Mouse (Mus musculus): ENCODE measurements around the gene Ccser1. TPM values are rescaled to one million over a fixed set of nuclear protein-coding genes. Genes with fewer than 3 reads are reported as not detected.

Ccser1 gene
- polyA plus RNA-seq, 1 experiment from 2014 or later, result 17.0 TPM

DNA sequence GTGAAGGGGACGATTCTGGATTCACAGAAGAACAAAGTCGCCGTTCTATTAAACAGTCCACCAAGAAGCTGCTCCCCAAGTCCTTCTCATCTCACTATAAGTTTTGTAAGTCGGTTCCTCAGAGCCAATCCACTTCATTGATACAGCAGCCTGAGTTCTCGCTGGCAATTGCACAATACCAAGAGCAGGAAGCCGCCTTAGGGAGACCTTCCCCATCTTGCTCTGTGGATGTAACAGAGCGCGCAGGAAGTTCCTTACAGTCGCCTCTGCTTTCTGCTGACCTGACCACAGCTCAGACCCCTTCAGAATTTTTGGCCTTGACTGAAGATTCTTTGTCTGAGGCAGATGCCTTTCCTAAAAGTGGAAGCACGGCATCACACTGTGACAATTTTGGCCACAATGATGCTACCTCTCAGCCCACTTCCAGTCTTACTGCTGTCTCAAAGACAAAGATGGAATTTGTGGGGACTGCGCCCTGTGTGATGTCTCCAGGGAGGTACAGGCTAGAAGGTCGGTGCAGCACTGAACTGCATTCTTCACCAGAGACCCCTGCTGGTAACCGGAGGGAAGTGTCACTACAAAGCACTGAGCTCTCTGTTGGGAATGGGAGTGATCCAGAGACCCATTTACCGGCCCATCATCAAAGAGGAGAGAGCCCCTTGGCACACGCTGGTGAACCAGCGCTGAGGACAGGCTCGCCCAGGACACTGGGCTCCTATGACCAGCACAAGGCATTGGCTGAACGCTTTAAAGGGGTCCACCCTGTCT lies 131.4 kb downstream of the Ccser1 start:
- Histone ChIP-seq H3K9me3 (replicated peaks) (no peaks in the 10 kb centered on the region), H3K36me3 (peaks cover 10% of the 10 kb centered on the region), H3K27ac (no peak overlapping the region), H3K27me3 (no peaks in the 10 kb centered on the region), H3K4me3 (replicated peaks) (no peak overlapping the region), H3K9ac (no peak overlapping the region), H3K4me2 (no peak overlapping the region), H3K4me1 (no peaks in the 10 kb centered on the region)
- ATAC-seq (replicated peaks; ENCODE audit: low FRiP score), result peak; percentile 56; the same call in 1 of the 2 replicates
- 86% methylated on average over 18 of the region's 18 CpGs for WGBS

DNA sequence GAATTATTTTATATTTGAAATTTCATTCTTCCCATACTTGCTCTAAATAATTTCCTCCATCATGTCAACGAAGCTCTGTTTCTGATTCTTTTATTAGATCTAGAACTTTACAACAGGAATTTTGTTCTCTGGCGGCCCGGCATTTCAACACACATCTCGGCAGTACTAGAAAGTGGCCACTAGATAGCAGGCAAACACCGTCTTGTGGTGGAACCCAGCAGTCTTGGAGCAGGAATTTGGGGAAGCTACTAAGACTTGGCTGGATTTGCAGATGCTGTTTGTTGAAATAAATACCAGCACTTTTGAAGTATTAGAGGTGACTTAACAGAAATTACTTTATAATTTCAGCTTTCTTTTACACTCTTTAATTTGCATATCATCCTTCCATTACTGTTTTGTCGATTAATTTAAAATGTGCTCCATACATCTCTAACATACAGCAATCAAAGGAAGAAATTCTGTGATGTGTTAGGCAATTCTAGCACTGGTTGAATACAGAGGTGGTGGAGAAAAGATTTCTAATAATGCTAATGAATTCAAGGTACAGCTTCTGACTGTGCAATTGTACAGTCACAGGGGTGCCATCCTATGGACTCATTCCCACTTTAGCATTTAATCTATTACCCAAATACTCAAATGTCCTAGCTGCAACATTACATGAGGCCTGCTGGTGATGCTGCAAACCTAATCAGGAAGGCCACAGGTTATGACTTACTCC lies 135.9 kb downstream of the Ccser1 start:
- no peak overlapping the region for H3K9ac ChIP-seq
- H3K9me3 ChIP-seq (replicated peaks), result no peaks in the 10 kb centered on the region
- WGBS, result 24% methylated on average over 6 of the region's 6 CpGs
- H3K27ac ChIP-seq, result no peak overlapping the region
- 0 out of 2 replicates have a peak, but pooled peaks have one; percentile 67 for ATAC-seq (replicated peaks; ENCODE audit: low FRiP score)
- no peak overlapping the region for H3K4me2 ChIP-seq
- H3K4me3 ChIP-seq (replicated peaks), result no peak overlapping the region
- H3K27me3 ChIP-seq, result no peaks in the 10 kb centered on the region
- no peaks in the 10 kb centered on the region for H3K4me1 ChIP-seq
- H3K36me3 ChIP-seq, result peaks cover 9% of the 10 kb centered on the region

DNA sequence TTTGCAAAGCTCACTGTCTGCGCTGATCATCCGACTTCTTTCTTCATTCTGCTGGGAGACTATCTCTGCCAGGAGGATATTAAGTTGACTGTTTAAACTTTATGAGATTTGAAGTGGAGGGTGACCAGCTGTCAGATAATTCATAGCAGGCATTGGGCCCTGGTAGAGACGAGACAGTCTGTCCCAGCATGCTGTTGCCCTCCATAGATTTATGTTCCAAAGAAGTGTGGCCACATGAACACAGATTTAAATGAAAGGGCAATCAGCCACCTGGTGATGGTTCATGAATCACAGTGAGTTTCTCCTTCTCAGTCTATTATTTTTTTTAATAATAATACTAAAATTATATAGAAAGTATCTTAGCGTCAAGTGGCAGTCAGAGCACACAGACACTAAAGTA lies 140.7 kb downstream of the Ccser1 start:
- H3K4me3 ChIP-seq (replicated peaks), result no peak overlapping the region
- H3K4me1 ChIP-seq, result no peaks in the 10 kb centered on the region
- no peak overlapping the region for H3K9ac ChIP-seq
- H3K4me2 ChIP-seq, result no peak overlapping the region
- H3K36me3 ChIP-seq, result no peaks in the 10 kb centered on the region
- no peaks in the 10 kb centered on the region for H3K9me3 ChIP-seq (replicated peaks)
- no peak overlapping the region for H3K27ac ChIP-seq
- no peak for ATAC-seq (replicated peaks; ENCODE audit: low FRiP score)
- no peaks in the 10 kb centered on the region for H3K27me3 ChIP-seq
- 56% methylated on average over 4 of the region's 4 CpGs for WGBS

DNA sequence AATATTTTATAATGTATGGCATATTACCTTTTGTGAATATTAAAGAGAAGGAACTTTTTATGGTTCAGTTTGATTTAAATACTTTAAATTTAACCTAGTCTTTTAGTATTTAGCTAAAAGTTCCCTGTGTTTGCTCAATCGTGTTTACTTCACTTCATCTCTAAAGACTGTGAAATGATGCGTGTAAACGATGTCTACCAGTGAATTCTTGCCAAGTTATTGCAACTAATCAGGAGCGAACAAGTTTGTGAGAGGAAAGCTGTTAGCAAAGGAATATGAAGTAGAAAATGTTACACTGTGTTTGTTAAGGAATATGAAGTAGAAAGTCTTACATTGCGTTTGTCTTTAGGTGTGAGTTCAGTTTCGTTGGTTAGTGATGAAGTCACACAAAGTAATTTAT lies 142.2 kb downstream of the Ccser1 start:
- H3K4me3 ChIP-seq (replicated peaks), result no peak overlapping the region

DNA sequence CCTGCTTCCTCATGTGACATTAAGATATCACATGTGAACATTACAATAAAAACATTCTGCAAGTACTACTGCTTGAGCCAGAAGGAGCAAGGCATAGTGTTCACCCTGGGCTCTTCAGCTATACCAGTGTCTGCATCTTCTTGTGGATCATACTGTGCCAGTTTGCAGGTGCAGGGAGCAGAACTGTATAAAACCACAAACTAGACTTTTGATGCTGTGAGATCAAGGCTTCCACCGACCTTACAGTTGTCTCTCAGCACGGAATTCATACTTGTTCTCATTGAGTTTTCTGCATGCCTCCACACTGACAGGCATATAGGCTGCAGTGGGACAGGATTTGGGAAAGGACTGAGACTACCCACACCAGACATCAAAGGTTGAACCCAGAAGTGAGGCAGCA lies 146.0 kb downstream of the Ccser1 start:
- WGBS, result 89% methylated on average over 2 of the region's 2 CpGs
- H3K4me3 ChIP-seq (replicated peaks), result no peak overlapping the region
- no peaks in the 10 kb centered on the region for H3K4me1 ChIP-seq
- ATAC-seq (replicated peaks; ENCODE audit: low FRiP score), result no peak
- H3K9me3 ChIP-seq (replicated peaks), result no peaks in the 10 kb centered on the region
- no peaks in the 10 kb centered on the region for H3K36me3 ChIP-seq
- no peak overlapping the region for H3K27ac ChIP-seq
- H3K27me3 ChIP-seq, result no peaks in the 10 kb centered on the region
- H3K9ac ChIP-seq, result no peak overlapping the region
- no peak overlapping the region for H3K4me2 ChIP-seq

More for the DNA sequence above, 142.2 kb downstream of the Ccser1 start:
- H3K4me1 ChIP-seq, result no peaks in the 10 kb centered on the region
- H3K9me3 ChIP-seq (replicated peaks), result no peaks in the 10 kb centered on the region
- no peak overlapping the region for H3K4me2 ChIP-seq
- no peaks in the 10 kb centered on the region for H3K27me3 ChIP-seq
- no peaks in the 10 kb centered on the region for H3K36me3 ChIP-seq
- no peak for ATAC-seq (replicated peaks; ENCODE audit: low FRiP score)
- no peak overlapping the region for H3K27ac ChIP-seq
- WGBS, result 81% methylated on average over 6 of the region's 6 CpGs
- H3K9ac ChIP-seq, result no peak overlapping the region

DNA sequence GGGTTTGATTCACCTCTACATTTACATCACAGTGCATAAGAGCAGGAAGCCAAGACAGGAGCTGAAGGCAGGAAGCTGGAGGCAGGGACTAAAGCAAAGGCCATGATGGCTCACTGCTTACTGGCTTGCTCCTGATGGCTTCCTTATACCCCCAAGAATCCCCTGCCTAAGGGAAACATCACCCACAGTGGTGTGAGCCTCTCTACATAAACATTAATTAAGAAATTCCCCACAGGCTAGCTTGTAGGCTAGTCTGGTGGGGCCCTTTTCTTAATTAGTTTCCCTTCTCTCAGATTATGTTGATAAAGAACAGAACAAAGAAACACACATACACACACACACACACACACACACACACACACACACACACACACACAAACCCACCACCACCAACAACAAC lies 148.9 kb downstream of the Ccser1 start:
- no peaks in the 10 kb centered on the region for H3K36me3 ChIP-seq
- H3K9me3 ChIP-seq (replicated peaks), result no peaks in the 10 kb centered on the region
- H3K4me2 ChIP-seq, result no peak overlapping the region
- H3K27me3 ChIP-seq, result no peaks in the 10 kb centered on the region
- no peak overlapping the region for H3K27ac ChIP-seq
- no peaks in the 10 kb centered on the region for H3K4me1 ChIP-seq
- H3K4me3 ChIP-seq (replicated peaks), result no peak overlapping the region
- no peak overlapping the region for H3K9ac ChIP-seq
- ATAC-seq (replicated peaks; ENCODE audit: low FRiP score), result no peak

DNA sequence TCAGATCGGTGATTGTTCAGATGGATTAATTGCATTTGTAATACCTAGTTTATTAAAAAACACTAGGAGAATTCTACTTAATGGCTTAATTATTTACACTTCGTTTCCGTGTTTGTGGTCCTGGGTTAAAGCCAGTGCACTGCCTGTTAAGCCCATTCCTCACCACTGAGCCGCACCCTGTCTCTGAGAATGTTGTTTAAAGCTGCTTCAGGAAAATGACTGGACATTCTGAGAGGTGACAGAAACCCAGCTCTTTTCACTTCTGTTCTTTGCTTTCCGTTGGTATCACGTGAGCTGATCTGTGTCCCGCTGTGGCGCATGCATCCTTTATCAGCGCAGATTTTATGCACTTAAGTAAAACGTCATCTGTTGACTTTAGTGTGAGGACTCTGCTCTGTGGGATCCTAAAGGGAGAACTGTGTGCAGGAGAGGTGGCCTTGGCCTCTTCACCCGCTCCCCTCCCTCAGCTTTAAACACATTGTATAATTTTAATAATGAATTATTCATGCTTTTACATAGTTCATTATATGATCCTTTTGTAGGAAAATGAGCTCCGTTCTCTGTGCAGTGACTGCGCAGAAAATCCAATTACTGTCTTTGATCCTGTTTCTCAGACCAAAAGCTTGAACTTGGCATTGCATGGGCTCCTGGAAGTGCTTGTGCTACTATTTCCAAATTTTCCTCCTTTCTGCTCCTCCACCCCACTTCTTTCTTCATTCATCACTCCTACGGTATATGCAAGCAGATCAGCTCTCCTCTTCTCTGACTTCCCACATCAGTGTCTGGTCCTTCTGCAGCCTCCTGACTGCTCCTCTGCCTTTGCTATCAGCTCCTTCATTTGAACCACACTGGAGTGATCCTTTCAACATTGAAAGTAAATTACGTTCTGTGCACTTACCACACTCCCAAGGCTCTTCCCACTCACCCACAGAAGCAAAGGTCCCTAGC lies 149.7 kb downstream of the Ccser1 start:
- Histone ChIP-seq H3K4me1 (no peaks in the 10 kb centered on the region), H3K9ac (no peak overlapping the region), H3K27me3 (no peaks in the 10 kb centered on the region), H3K9me3 (replicated peaks) (no peaks in the 10 kb centered on the region), H3K27ac (no peak overlapping the region), H3K4me2 (no peak overlapping the region), H3K36me3 (no peaks in the 10 kb centered on the region), H3K4me3 (replicated peaks) (no peak overlapping the region)
- 80% methylated on average over 15 of the region's 15 CpGs for WGBS
- ATAC-seq (replicated peaks; ENCODE audit: low FRiP score), result no peak; the same call in 1 of the 2 replicates

DNA sequence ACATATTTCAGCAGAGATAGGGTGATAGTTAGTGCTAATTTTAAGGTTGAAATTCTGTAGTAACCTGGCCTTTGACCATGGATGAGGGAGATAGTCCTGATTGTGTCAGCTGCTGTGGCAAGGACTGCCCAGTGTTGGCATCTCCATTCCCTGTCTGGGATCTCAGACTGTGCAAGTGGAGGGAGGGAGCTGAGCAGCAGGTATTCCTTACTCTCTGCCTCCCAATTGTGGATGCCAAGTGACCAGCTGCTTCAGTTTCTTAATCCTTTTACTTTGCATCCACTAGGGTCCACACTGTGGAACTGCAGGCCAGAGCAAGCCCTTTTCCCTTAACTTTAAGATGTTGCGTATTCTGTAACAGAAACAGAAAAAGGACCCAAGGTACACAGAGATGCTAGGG lies 154.3 kb downstream of the Ccser1 start:
- Histone ChIP-seq H3K4me1 (no peaks in the 10 kb centered on the region), H3K4me2 (no peak overlapping the region), H3K36me3 (no peaks in the 10 kb centered on the region), H3K9ac (no peak overlapping the region), H3K27ac (no peak overlapping the region), H3K4me3 (replicated peaks) (no peak overlapping the region), H3K9me3 (replicated peaks) (no peaks in the 10 kb centered on the region), H3K27me3 (no peaks in the 10 kb centered on the region)
- 97% methylated on average over 1 of the region's 1 CpGs for WGBS
- ATAC-seq (replicated peaks; ENCODE audit: low FRiP score), result no peak

DNA sequence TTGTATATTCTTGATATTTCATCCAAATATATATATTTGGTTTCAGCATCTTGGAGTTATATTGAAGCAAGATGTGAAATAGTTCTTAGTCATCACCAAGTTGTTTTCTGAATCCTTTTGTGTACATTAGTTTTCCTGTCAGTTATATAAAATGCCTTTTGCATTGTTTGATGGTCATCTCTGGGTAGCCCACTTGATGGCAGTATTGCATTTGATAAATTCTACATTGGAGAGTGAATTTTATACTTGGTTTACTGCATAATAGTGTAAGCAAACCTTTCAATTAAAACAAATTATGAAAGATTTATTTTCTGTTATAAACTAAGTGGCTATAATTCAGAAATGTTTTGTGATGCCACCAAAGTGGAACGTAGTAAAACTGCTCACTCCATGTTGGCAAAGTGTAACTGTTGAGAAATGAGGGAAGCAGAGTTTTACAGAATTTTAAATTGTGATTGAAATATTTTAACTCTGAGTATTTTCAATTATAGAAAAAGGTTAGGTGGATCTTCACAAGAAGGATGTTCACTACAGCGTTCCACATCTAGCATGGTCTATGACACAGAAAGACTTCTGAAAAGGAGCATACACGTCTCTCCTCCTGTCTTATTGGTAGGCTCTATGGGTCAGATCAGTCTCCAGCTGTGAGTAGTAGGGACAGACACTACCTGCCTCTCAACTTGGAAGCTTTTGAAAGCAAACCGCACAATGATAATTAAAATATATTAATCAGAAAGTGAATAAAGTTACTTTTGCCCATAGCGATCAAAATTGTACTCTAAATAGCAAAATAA lies 167.1 kb downstream of the Ccser1 start:
- Histone ChIP-seq H3K9ac (no peak overlapping the region), H3K4me1 (no peaks in the 10 kb centered on the region), H3K27ac (no peak overlapping the region), H3K36me3 (no peaks in the 10 kb centered on the region), H3K4me3 (replicated peaks) (no peak overlapping the region), H3K9me3 (replicated peaks) (no peaks in the 10 kb centered on the region), H3K4me2 (no peak overlapping the region), H3K27me3 (no peaks in the 10 kb centered on the region)
- 78% methylated on average over 5 of the region's 5 CpGs for WGBS
- ATAC-seq (replicated peaks; ENCODE audit: low FRiP score), result no peak

DNA sequence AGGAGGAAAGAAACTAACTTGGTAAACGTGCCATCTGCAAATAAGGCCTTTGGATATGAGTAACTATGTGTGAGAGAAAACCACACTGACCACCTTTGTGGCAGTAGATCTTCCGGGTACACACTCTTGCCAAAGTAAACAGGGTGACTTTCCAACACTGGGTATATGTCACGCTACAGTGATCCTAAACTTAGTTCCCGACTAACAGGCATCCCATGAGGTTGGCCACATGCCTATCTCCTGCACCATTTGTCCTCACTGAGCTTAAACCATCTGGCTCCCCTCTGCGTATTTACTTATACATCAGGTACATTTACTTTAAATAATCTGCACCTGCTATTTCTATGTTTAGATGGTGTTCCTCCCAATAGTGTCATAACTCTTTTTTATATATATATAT lies 183.6 kb downstream of the Ccser1 start:
- WGBS, result 76% methylated on average over 5 of the region's 5 CpGs
- no peak for ATAC-seq (replicated peaks; ENCODE audit: low FRiP score)
- Histone ChIP-seq H3K27me3 (no peaks in the 10 kb centered on the region), H3K36me3 (no peaks in the 10 kb centered on the region), H3K4me1 (no peaks in the 10 kb centered on the region), H3K27ac (no peak overlapping the region), H3K9me3 (replicated peaks) (no peaks in the 10 kb centered on the region), H3K4me3 (replicated peaks) (no peak overlapping the region), H3K9ac (no peak overlapping the region), H3K4me2 (no peak overlapping the region)

DNA sequence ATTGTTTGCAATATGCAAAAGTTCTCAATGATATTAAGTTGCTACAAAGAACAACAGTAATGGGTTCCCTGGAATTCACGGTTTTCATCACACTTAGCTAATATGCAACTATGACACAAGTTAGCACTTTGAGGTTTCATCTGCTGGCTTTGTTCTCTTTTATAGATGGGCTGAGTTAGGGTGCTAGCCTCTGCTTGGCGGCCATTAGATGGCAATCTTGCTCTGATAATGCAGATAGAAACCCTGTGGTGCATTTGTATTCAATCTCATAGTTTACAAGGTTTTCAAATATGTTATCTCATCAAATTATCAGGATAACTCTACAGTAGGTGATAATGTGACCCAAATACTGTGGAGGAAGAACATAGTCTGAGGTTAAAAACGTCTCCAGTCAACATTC lies 202.4 kb downstream of the Ccser1 start:
- no peaks in the 10 kb centered on the region for H3K9me3 ChIP-seq (replicated peaks)
- H3K4me3 ChIP-seq (replicated peaks), result no peak overlapping the region
- no peaks in the 10 kb centered on the region for H3K4me1 ChIP-seq
- no peaks in the 10 kb centered on the region for H3K27me3 ChIP-seq
- no peaks in the 10 kb centered on the region for H3K36me3 ChIP-seq
- no peak overlapping the region for H3K9ac ChIP-seq
- 27% methylated on average over 3 of the region's 3 CpGs for WGBS
- peak; percentile 25; the same call in 1 of the 2 replicates for ATAC-seq (replicated peaks; ENCODE audit: low FRiP score)
- no peak overlapping the region for H3K27ac ChIP-seq
- no peak overlapping the region for H3K4me2 ChIP-seq
